Mouse (Mus musculus) embryonic facial prominence, embryonic 14.5 days (tissue): ENCODE data around the gene Fancg. TPM values are rescaled to one million over a fixed set of nuclear protein-coding genes. Genes with fewer than 3 reads are reported as not detected.
A peak's percentile ranks its signal among the peaks of the same experiment; 100 is the strongest.

Experiments
- ATAC-seq: fragments of 200-750 bp; cut with Nextera tagmentation; 2 replicates; pipeline ENCODE4 v1.8.0; 2017; ENCODE audit warnings: low read depth, moderate number of reproducible peaks, moderate TSS enrichment
- DNase-seq: peaks from one replicate; pipeline ENCODE4 v3.0.0-alpha.2; 2015; ENCODE audit warnings: low spot score
- H3K27ac ChIP-seq: fragments of 300-500 bp; sonication (generic); replicated peaks from 2 replicates; pipeline ENCODE4 v1.5.1; 2014; ENCODE audit warnings: low read depth, mild to moderate bottlenecking, low read length, moderate library complexity
- H3K27me3 ChIP-seq: fragments of 300-500 bp; sonication (generic); replicated peaks from 2 replicates; pipeline ENCODE4 v1.6.1; 2014; ENCODE audit warnings: low read length; ENCODE audit not compliant: control insufficient read depth, insufficient read depth
- H3K36me3 ChIP-seq: fragments of 300-500 bp; sonication (generic); 2 replicates; pipeline ENCODE4 v1.6.1; 2014; ENCODE audit warnings: low read length, mixed read lengths; ENCODE audit not compliant: control insufficient read depth, insufficient read depth
- H3K4me1 ChIP-seq: fragments of 300-500 bp; sonication (generic); 2 replicates; pipeline ENCODE4 v1.6.1; 2014; ENCODE audit warnings: antibody characterized with exemption, low read length; ENCODE audit not compliant: control insufficient read depth, insufficient read depth
- H3K4me2 ChIP-seq: fragments of 300-500 bp; sonication (generic); 2 replicates; pipeline ENCODE4 v1.6.1; 2014; ENCODE audit warnings: low read depth, mild to moderate bottlenecking, low read length, moderate library complexity, mixed read lengths
- H3K4me3 ChIP-seq: fragments of 300-500 bp; sonication (generic); 2 replicates; pipeline ENCODE4 v1.5.1; 2014; ENCODE audit warnings: low read depth, mild to moderate bottlenecking, low read length
- H3K9ac ChIP-seq: fragments of 300-500 bp; sonication (generic); 2 replicates; pipeline ENCODE4 v1.6.1; 2014; ENCODE audit warnings: low read depth, mild to moderate bottlenecking, low read length, moderate library complexity, mixed read lengths
- H3K9me3 ChIP-seq: fragments of 300-500 bp; sonication (generic); 2 replicates; pipeline ENCODE4 v1.6.1; 2016; ENCODE audit warnings: low read length; ENCODE audit not compliant: control insufficient read depth
- WGBS: fragments of 180-500 bp; shearing (Covaris S2); extraction: QIAGEN DNeasy Blood & Tissue Kit; methylation state at CpG from one replicate; pipeline ENCODE4 v1.1.7; 2014; 5-methylcytosine and 5-hydroxymethylcytosine counted together
- polyA plus RNA-seq: library from polyadenylated mRNA; unstranded; fragments of >200 nt; fragmentation: Nextera tagmentation; extraction: Ambion mirVana; gene quantifications from 2 replicates; pipeline ENCODE4 v1.2.1, GENCODE M21; 2014

The Fancg gene
- polyA plus RNA-seq, 1 experiment from 2014 or later = 16.6 TPM

DNA sequence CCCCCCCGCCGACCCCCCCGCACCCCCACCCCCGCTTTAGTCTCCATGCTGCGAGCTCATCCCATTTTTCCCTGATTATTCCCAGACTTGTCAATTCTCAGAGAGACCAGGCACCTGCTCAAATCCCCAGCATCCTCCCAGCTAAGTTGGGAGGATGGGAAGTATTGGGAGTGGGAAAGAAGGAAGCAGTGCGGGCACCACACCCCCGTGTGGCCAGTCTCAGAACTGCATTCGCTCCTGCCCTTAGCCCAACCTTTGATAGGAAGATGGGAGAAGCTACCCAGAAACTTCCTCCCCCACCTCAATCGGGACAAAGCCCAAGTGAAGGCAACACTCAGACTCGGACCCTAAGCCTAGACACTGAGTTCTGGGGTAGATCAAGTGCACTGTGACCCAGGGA is 56.0 kb downstream of the Fancg start:
- ATAC-seq = no peak

GRCm38 (mm10) chr4:42953435-42954094 is 56.7 kb downstream of the Fancg start:
- Histone ChIP-seq H3K4me2 (no peak overlapping the region), H3K27me3 (no peaks in the 10 kb centered on the region), H3K9me3 (no peaks in the 10 kb centered on the region), H3K4me1 (peaks cover 15% of the 10 kb centered on the region), H3K27ac (peak overlapping the region; percentile 29), H3K36me3 (peaks cover 30% of the 10 kb centered on the region), H3K9ac (peak overlapping the region; percentile 14; the same call in 1 of the 2 replicates), H3K4me3 (no peak overlapping the region)
- ATAC-seq (no peak), DNase-seq (peak; percentile 59)
- 34% methylated on average over 9 of the region's 10 CpGs for WGBS

More for the DNA sequence above, 56.0 kb downstream of the Fancg start:
- no peak overlapping the region for H3K4me2 ChIP-seq
- no peak overlapping the region for H3K4me3 ChIP-seq
- H3K4me1 ChIP-seq = peaks cover 9% of the 10 kb centered on the region
- DNase-seq = peak; percentile 53
- H3K27ac ChIP-seq = no peak overlapping the region
- H3K9me3 ChIP-seq = no peaks in the 10 kb centered on the region
- no peaks in the 10 kb centered on the region for H3K27me3 ChIP-seq
- H3K36me3 ChIP-seq = peaks cover 30% of the 10 kb centered on the region
- H3K9ac ChIP-seq = 0 out of 2 replicates have a peak overlapping the region, but pooled peaks have one; percentile 3
- WGBS = 10% methylated on average over 10 of the region's 10 CpGs

DNA sequence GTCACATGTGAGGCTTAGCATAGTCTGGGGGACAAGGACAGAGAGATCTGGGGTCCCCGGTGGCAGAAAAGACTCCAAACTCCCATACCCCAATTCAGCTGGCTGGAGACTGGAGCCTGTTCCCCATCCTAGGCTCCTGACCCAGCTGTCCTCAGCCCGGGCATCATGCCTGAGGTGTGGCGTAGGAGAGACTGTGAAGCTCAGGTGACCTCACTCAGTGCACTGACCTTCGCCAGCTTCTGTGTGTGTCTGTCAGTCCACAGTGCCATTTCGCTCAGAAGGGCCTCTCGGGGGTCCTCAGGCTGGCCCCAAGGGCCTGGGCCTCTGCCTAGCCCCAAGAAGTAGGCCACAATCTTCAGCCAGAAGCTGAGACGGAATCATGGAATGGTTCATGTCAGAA is 57.7 kb downstream of the Fancg start:
- WGBS = 90% methylated on average over 7 of the region's 7 CpGs
- H3K27ac ChIP-seq = peak overlapping the region; percentile 29; the same call in 1 of the 2 replicates
- peaks cover 24% of the 10 kb centered on the region for H3K36me3 ChIP-seq
- DNase-seq = no peak
- no peaks in the 10 kb centered on the region for H3K9me3 ChIP-seq
- peak overlapping the region; percentile 10; the same call in 1 of the 2 replicates for H3K4me2 ChIP-seq
- ATAC-seq = no peak
- H3K4me1 ChIP-seq = peaks cover 17% of the 10 kb centered on the region
- H3K27me3 ChIP-seq = no peaks in the 10 kb centered on the region
- no peak overlapping the region for H3K4me3 ChIP-seq
- H3K9ac ChIP-seq = peak overlapping the region; percentile 8; the same call in 1 of the 2 replicates

Other genes with a start within 250 kb of the Fancg start
- gene Ccl21a, start 236.5 kb downstream of the Fancg start, polyA plus RNA-seq = 75.0 and 101 TPM in 2 replicates
- gene Fam205a1, start 156.6 kb downstream of the Fancg start, polyA plus RNA-seq = 0.05 TPM in 1 of 2 replicates, not detected in the other
- gene Gm12394, start 153.7 kb downstream of the Fancg start, polyA plus RNA-seq = 0.15 TPM in 1 of 2 replicates, not detected in the other
- 0.28 and 1.4 TPM in 2 replicates for gene Fam205c, start 136.3 kb downstream of the Fancg start, polyA plus RNA-seq
- 4.9 and 5.7 TPM in 2 replicates for gene Phf24, start 93.8 kb downstream of the Fancg start, polyA plus RNA-seq
- gene Dnajb5, start 60.7 kb downstream of the Fancg start, polyA plus RNA-seq = 11.9 and 15.4 TPM in 2 replicates
- 0.28 and 0.75 TPM in 2 replicates for gene 1700022I11Rik, start 40.9 kb downstream of the Fancg start, polyA plus RNA-seq
- gene Vcp, start 10.0 kb downstream of the Fancg start, polyA plus RNA-seq = 471 and 523 TPM in 2 replicates
- gene Pigo, start 15.3 kb upstream of the Fancg start, polyA plus RNA-seq = 16.6 and 18.8 TPM in 2 replicates
- 285 and 305 TPM in 2 replicates for gene Stoml2, start 21.2 kb upstream of the Fancg start, polyA plus RNA-seq
- gene Fam214b, start 35.7 kb upstream of the Fancg start, polyA plus RNA-seq = 9.5 TPM in 2 replicates
- 5.5 TPM in 2 replicates for gene Unc13b, start 48.4 kb upstream of the Fancg start, polyA plus RNA-seq